Mouse (Mus musculus): ENCODE measurements around the gene Ptger3.

DNA sequence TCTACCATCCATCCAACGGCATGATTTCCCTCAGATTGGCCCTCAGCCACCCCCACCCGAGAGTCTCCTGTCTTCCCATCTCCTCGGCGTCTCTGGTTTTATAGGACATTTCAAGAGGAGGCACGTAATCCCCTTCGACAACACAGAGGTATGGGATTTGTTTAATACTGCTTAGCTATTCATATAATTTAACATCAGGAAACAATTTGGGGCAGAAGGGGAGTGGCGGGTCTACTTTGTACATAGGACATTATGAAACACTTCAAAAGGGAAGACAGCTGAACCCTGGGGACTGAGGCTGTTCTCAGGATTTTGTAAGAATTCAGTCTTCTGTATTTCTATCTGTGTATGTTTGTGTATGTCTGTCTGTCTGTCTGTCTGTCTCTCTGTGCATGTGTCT, 94.9 kb downstream of the Ptger3 start:
- no peak for TF ChIP-seq CEBPB (IDR thresholded peaks at IDR 0.05; ENCODE audit: insufficient read depth, poor library complexity, severe bottlenecking)
- no peak for TF ChIP-seq MAX (IDR thresholded peaks at IDR 0.05; ENCODE audit: low read depth)
- TF ChIP-seq USF1 (IDR thresholded peaks at IDR 0.05; ENCODE audit: low read depth) = no peak
- TF ChIP-seq E2F4 (IDR thresholded peaks at IDR 0.05; ENCODE audit: insufficient read depth) = no peak
- no peak for TF ChIP-seq POLR2A (IDR thresholded peaks at IDR 0.05; ENCODE audit: insufficient read length, low read depth)
